In genomic region chr11:77982441-77982905, GRCm38 (mm10) we compare ENCODE assay signal across 8 mouse cellular contexts. TPM values are rescaled to one million over a fixed set of nuclear protein-coding genes. Genes with fewer than 3 reads are reported as not detected.
DNase-seq lines count a peak whose midpoint lies in the region; ATAC-seq lines count a peak whose summit lies in the region.

TSS of gene Phf12 (plus strand) at chr11:77982754.

- DNase-seq in adrenal gland, adult 18-20 months (ENCODE audit: low spot score in 2 of 2), result peak; percentile 99
- DNase-seq in embryo, embryonic 11 days, result peak; percentile 100
- DNase-seq in gastrocnemius, postnatal 25 days, result peak; percentile 100
- DNase-seq in intestine, embryonic 14.5 days (ENCODE audit: low spot score), result peak; percentile 96
- DNase-seq in left cerebral cortex, postnatal 14 days (ENCODE audit: low spot score in 2 of 2), result peak; percentile 100
- peak; percentile 100 for DNase-seq in mesoderm, embryonic 11.5 days (ENCODE audit: low read depth, low spot score)
- peak; percentile 100 for DNase-seq in right cerebral cortex, postnatal 36 days (ENCODE audit: low spot score in 2 of 2)
- DNase-seq in yolk sac, embryonic 10.5 days (ENCODE audit: low spot score), result peak; percentile 99

- H3K27ac ChIP-seq in intestine, embryonic 14.5 days (ENCODE audit: low read depth), result peak within 1 kb of the TSS; percentile 95

- ATAC-seq in intestine, embryonic 14.5 days (replicated peaks; ENCODE audit: low FRiP score, low TSS enrichment, low read depth), result peak; percentile 86

- 0 out of 2 replicates have a peak, but pooled peaks cover 4% of the 10 kb centered on the region for H3K27me3 ChIP-seq in intestine, embryonic 14.5 days (replicated peaks; ENCODE audit: control insufficient read depth, insufficient read depth, low read length)

- H3K4me1 ChIP-seq in intestine, embryonic 14.5 days (replicated peaks; ENCODE audit: control insufficient read depth, insufficient read depth, low read length), result peaks cover 14% of the 10 kb centered on the region

- peak within 1 kb of the TSS; percentile 84 for H3K4me3 ChIP-seq in intestine, embryonic 14.5 days (ENCODE audit: low read depth, low read length)

- H3K36me3 ChIP-seq in intestine, embryonic 14.5 days (ENCODE audit: control insufficient read depth, insufficient read depth, low read length), result peaks cover 22% of the 10 kb centered on the region

- under 1% methylated on average over 60 of the region's 62 CpGs for WGBS in intestine, embryonic 14.5 days

- peak within 1 kb of the TSS; percentile 89 for H3K9ac ChIP-seq in intestine, embryonic 14.5 days (ENCODE audit: low read length)

- no peaks in the 10 kb centered on the region for H3K9me3 ChIP-seq in intestine, embryonic 14.5 days (ENCODE audit: control insufficient read depth, low read length)

- intact Hi-C loops in left cerebral cortex, postnatal 14 days (cut with DNase I), result loop anchor here (5.0 kb wide), 1 partner anchor 195 kb away; the partner anchor contains the start of genes Nek8 and Tlcd1

- peak within 1 kb of the TSS; percentile 90 for H3K4me2 ChIP-seq in intestine, embryonic 14.5 days (ENCODE audit: low read length)

RNA-seq across cellular contexts. Expression of gene Phf12, which starts in this region (rescaled TPM):
- total RNA-seq in adrenal gland, adult 18-20 months (2021), result 10 to 100 TPM; 42.3 to 51.8 TPM
- 10 to 100 TPM; 14.2 to 18.2 TPM for total RNA-seq in gastrocnemius, postnatal 25 days (2021)
- 16.5 and 19.6 TPM in 2 replicates for polyA plus RNA-seq in intestine, embryonic 14.5 days (2014; fragmentation: Nextera tagmentation; extraction: Ambion mirVana)
- total RNA-seq in left cerebral cortex, postnatal 14 days (2021), result 10 to 100 TPM; 45.5 to 48.3 TPM

Comparison
In these comparisons a context has a peak if more than half of its experiments do, and no peak if none do; other contexts are left out.
1. Peak in every context shown above with its lines: DNase-seq, ATAC-seq, H3K4me3 ChIP-seq and H3K27ac ChIP-seq.